In the genomic region with DNA sequence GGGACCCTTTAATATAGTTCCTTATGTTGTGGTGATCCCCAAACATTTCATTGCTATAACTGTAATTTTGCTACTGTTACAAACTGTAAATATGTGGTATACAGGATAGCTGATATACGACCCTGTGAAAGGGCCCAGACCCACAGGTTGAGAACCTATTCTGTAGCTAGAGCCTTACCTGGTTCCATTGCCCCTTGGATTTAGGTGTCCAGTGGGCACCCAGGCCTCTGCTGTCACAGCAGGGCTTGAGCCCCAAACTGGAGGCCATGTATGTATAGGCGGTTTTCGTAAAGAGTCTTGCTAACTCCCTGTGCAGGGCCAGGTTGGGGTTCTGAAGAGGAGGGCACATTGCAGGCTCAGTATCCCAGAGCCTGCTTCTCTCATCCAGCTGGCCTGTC, we compare ENCODE assay signal across 8 mouse cellular contexts. TPM values are rescaled to one million over a fixed set of nuclear protein-coding genes. Genes with fewer than 3 reads are reported as not detected.
DNase-seq lines count a peak whose midpoint lies in the region; ATAC-seq and TF ChIP-seq lines count a peak whose summit lies in the region.

No protein-coding gene starts in this region.

- ATAC-seq in limb, embryonic 14.5 days (ENCODE audit: low FRiP score, low read depth), result no peak
- ATAC-seq in stomach, embryonic 15.5 days (ENCODE audit: insufficient read depth, low FRiP score, low read depth), result no peak

- peaks cover 34% of the 10 kb centered on the region for H3K36me3 ChIP-seq in spleen, adult 2 months (ENCODE audit: control insufficient read depth, insufficient read depth, low read length)
- H3K36me3 ChIP-seq in limb, embryonic 14.5 days (ENCODE audit: control insufficient read depth, insufficient read depth, low read length), result peaks cover 49% of the 10 kb centered on the region
- peaks cover 33% of the 10 kb centered on the region for H3K36me3 ChIP-seq in stomach, embryonic 15.5 days

- H3K9me3 ChIP-seq in limb, embryonic 14.5 days (ENCODE audit: control insufficient read depth, low read length), result no peaks in the 10 kb centered on the region
- no peaks in the 10 kb centered on the region for H3K9me3 ChIP-seq in stomach, embryonic 15.5 days

- no peak for TF ChIP-seq CTCF in spleen, adult 2 months (IDR thresholded peaks at IDR 0.05; ENCODE audit: extremely low read depth, insufficient read depth, insufficient read length, insufficient replicate concordance)

- peaks cover 5% of the 10 kb centered on the region; the same call in 1 of the 2 replicates for H3K4me1 ChIP-seq in spleen, adult 2 months (ENCODE audit: control insufficient read depth, insufficient read depth, insufficient read length)
- peaks cover 31% of the 10 kb centered on the region for H3K4me1 ChIP-seq in limb, embryonic 14.5 days (ENCODE audit: control insufficient read depth, insufficient read depth, low read length)
- H3K4me1 ChIP-seq in stomach, embryonic 15.5 days, result peaks cover 63% of the 10 kb centered on the region

- peak overlapping the region; percentile 24; the same call in 1 of the 2 replicates for H3K4me3 ChIP-seq in spleen, adult 2 months (ENCODE audit: extremely low read depth, insufficient read depth, insufficient read length)
- peak overlapping the region; percentile 77; the same call in 1 of the 2 replicates for H3K4me3 ChIP-seq in limb, embryonic 14.5 days (replicated peaks; ENCODE audit: low read length)
- H3K4me3 ChIP-seq in stomach, embryonic 15.5 days (replicated peaks), result peak overlapping the region; percentile 92; the same call in 1 of the 2 replicates

- TF ChIP-seq POLR2A in spleen, adult 2 months (IDR thresholded peaks at IDR 0.05; ENCODE audit: low read depth, low read length), result no peak
- no peak for TF ChIP-seq POLR2A in limb, embryonic 14.5 days (IDR thresholded peaks at IDR 0.05; ENCODE audit: borderline replicate concordance, extremely low read depth, insufficient read depth, insufficient read length)

- 80% methylated on average over 3 of the region's 3 CpGs for WGBS in spleen, adult 2 months
- WGBS in limb, embryonic 14.5 days, result 91% methylated on average over 3 of the region's 3 CpGs
- 84% methylated on average over 3 of the region's 3 CpGs for WGBS in stomach, embryonic 15.5 days

- DNase-seq in cerebellum, adult 11-12 months, result peak; percentile 48
- DNase-seq in cerebellum, adult 11 months, result no peak
- no peak for DNase-seq in spleen, adult 2 months (ENCODE audit: low read depth in 1 of 2, low spot score in 2 of 2)
- DNase-seq in spleen, postnatal 36 days (ENCODE audit: low spot score in 2 of 2), result no peak
- DNase-seq in limb, embryonic 14.5 days (ENCODE audit: low spot score), result no peak
- DNase-seq in layer of hippocampus, adult 9-11 months, result no peak
- no peak for DNase-seq in layer of hippocampus, adult 8-10 months (ENCODE audit: low spot score in 2 of 2)

- H3K27ac ChIP-seq in spleen, adult 2 months (ENCODE audit: insufficient read depth, low read length), result 0 out of 2 replicates have a peak overlapping the region, but pooled peaks have one; percentile 25
- H3K27ac ChIP-seq in limb, embryonic 14.5 days (replicated peaks; ENCODE audit: low read depth, low read length), result no peak overlapping the region
- H3K27ac ChIP-seq in stomach, embryonic 15.5 days, result no peak overlapping the region

- no peak overlapping the region for H3K9ac ChIP-seq in limb, embryonic 14.5 days (ENCODE audit: low read depth, low read length, severe bottlenecking)
- H3K9ac ChIP-seq in stomach, embryonic 15.5 days, result no peak overlapping the region

- H3K27me3 ChIP-seq in spleen, adult 2 months (ENCODE audit: control insufficient read depth, insufficient read depth, low read length), result no peaks in the 10 kb centered on the region
- H3K27me3 ChIP-seq in limb, embryonic 14.5 days (ENCODE audit: control insufficient read depth, insufficient read depth, low read length), result no peaks in the 10 kb centered on the region
- H3K27me3 ChIP-seq in stomach, embryonic 15.5 days (replicated peaks), result no peaks in the 10 kb centered on the region

- H3K4me2 ChIP-seq in limb, embryonic 14.5 days (replicated peaks; ENCODE audit: low read depth, low read length, severe bottlenecking), result peak overlapping the region; percentile 88
- peak overlapping the region; percentile 76 for H3K4me2 ChIP-seq in stomach, embryonic 15.5 days

RNA-seq across cellular contexts. Expression of a gene that starts 1.2 kb away (rescaled TPM):
- polyA plus RNA-seq in spleen, adult 2 months (2012; rRNA removed), result 1,792 and 2,504 TPM in 2 replicates
- polyA plus RNA-seq in limb, embryonic 14.5 days (2012; rRNA removed), result 1,056 and 1,196 TPM in 2 replicates
- polyA plus RNA-seq in limb, embryonic 14.5 days (2014; fragmentation: Nextera tagmentation; extraction: Ambion mirVana), result 1,210 and 1,246 TPM in 2 replicates
- 954 and 1,069 TPM in 2 replicates for polyA plus RNA-seq in stomach, embryonic 15.5 days (2015; fragmentation: Nextera tagmentation; extraction: Ambion mirVana)
- total RNA-seq in layer of hippocampus, adult 8-10 months (2022), result 100 to 1,000 TPM; 385 to 434 (median 409) TPM

RNA-seq across cellular contexts. Expression of a gene that starts 1.3 kb away (rescaled TPM):
- polyA plus RNA-seq in spleen, adult 2 months (2012; rRNA removed), result 41.0 and 56.3 TPM in 2 replicates
- 36.9 and 48.5 TPM in 2 replicates for polyA plus RNA-seq in limb, embryonic 14.5 days (2012; rRNA removed)
- polyA plus RNA-seq in limb, embryonic 14.5 days (2014; fragmentation: Nextera tagmentation; extraction: Ambion mirVana), result 27.5 and 29.2 TPM in 2 replicates
- 35.4 and 36.7 TPM in 2 replicates for polyA plus RNA-seq in stomach, embryonic 15.5 days (2015; fragmentation: Nextera tagmentation; extraction: Ambion mirVana)
- total RNA-seq in layer of hippocampus, adult 8-10 months (2022), result 10 to 100 TPM; 28.1 to 36.7 (median 32.7) TPM

RNA-seq across cellular contexts. Expression of a gene that starts 4.6 kb away (rescaled TPM):
- polyA plus RNA-seq in spleen, adult 2 months (2012; rRNA removed), result 0.09 and 0.26 TPM in 2 replicates
- polyA plus RNA-seq in limb, embryonic 14.5 days (2012; rRNA removed), result 0.92 and 0.95 TPM in 2 replicates
- polyA plus RNA-seq in limb, embryonic 14.5 days (2014; fragmentation: Nextera tagmentation; extraction: Ambion mirVana), result 0.30 and 0.48 TPM in 2 replicates
- polyA plus RNA-seq in stomach, embryonic 15.5 days (2015; fragmentation: Nextera tagmentation; extraction: Ambion mirVana), result 12.8 and 13.3 TPM in 2 replicates
- total RNA-seq in layer of hippocampus, adult 8-10 months (2022), result under 1 TPM in 3 of 4 experiments, not detected in 1; 0.18 to 0.41 (median 0.19) TPM

RNA-seq across cellular contexts. Expression of a gene that starts 9.2 kb away (rescaled TPM):
- not detected in 2 replicates for polyA plus RNA-seq in spleen, adult 2 months (2012; rRNA removed)
- polyA plus RNA-seq in limb, embryonic 14.5 days (2012; rRNA removed), result not detected in 2 replicates
- not detected in 2 replicates for polyA plus RNA-seq in limb, embryonic 14.5 days (2014; fragmentation: Nextera tagmentation; extraction: Ambion mirVana)
- polyA plus RNA-seq in stomach, embryonic 15.5 days (2015; fragmentation: Nextera tagmentation; extraction: Ambion mirVana), result 0.45 TPM in 1 of 2 replicates, not detected in the other
- not detected for total RNA-seq in layer of hippocampus, adult 8-10 months (2022)

RNA-seq across cellular contexts. Expression of a gene that starts 11.6 kb away (rescaled TPM):
- polyA plus RNA-seq in spleen, adult 2 months (2012; rRNA removed), result 20.0 and 30.1 TPM in 2 replicates
- polyA plus RNA-seq in limb, embryonic 14.5 days (2012; rRNA removed), result 15.1 and 16.8 TPM in 2 replicates
- polyA plus RNA-seq in limb, embryonic 14.5 days (2014; fragmentation: Nextera tagmentation; extraction: Ambion mirVana), result 7.0 and 8.9 TPM in 2 replicates
- polyA plus RNA-seq in stomach, embryonic 15.5 days (2015; fragmentation: Nextera tagmentation; extraction: Ambion mirVana), result 2.8 and 4.4 TPM in 2 replicates
- total RNA-seq in layer of hippocampus, adult 8-10 months (2022), result 100 to 1,000 TPM in 2 of 4 experiments, 10 to 100 TPM in 2; 76.7 to 136 (median 109) TPM

Comparison
In these comparisons a context has a peak if more than half of its experiments do, and no peak if none do; other contexts are left out.
1. H3K4me3 ChIP-seq: peak in every context shown above with its lines; median percentile 92 in stomach, embryonic 15.5 days; 77 in limb, embryonic 14.5 days; 24 in spleen, adult 2 months.